Mouse (Mus musculus) neural tube, embryonic 14.5 days (tissue): ENCODE results near the gene Sde2. TPM values are rescaled to one million over a fixed set of nuclear protein-coding genes. Genes with fewer than 3 reads are reported as not detected.
"Not testable (repeated sequence)": the region's sequence is repeated elsewhere in the genome, so short reads cannot be mapped to it uniquely, and the experiment has no call there.

Experiments used
- ATAC-seq: fragments of 200-750 bp; cut with Nextera tagmentation; 2 replicates; pipeline ENCODE4 v1.8.0; 2017; ENCODE audit warnings: low read depth, mild to moderate bottlenecking, moderate TSS enrichment, moderate library complexity
- H3K27ac ChIP-seq: fragments of 300-500 bp; sonication (generic); 2 replicates; pipeline ENCODE4 v1.5.1; 2014; ENCODE audit warnings: low read depth, mild to moderate bottlenecking, control low read depth, low read length, moderate library complexity, mixed read lengths
- H3K27me3 ChIP-seq: fragments of 300-500 bp; sonication (generic); 2 replicates; pipeline ENCODE4 v1.6.1; 2014; ENCODE audit warnings: low read length; ENCODE audit not compliant: control insufficient read depth, insufficient read depth
- H3K36me3 ChIP-seq: fragments of 300-500 bp; sonication (generic); 2 replicates; pipeline ENCODE4 v1.6.1; 2014; ENCODE audit warnings: low read length, mixed read lengths; ENCODE audit not compliant: control insufficient read depth, insufficient read depth
- H3K4me1 ChIP-seq: fragments of 300-500 bp; sonication (generic); 2 replicates; pipeline ENCODE4 v1.6.1; 2014; ENCODE audit warnings: low read length; ENCODE audit not compliant: control insufficient read depth, insufficient read depth
- H3K4me2 ChIP-seq: fragments of 300-500 bp; sonication (generic); 2 replicates; pipeline ENCODE4 v1.6.1; 2014; ENCODE audit warnings: mild to moderate bottlenecking, low read depth, low read length, control low read depth
- H3K4me3 ChIP-seq: fragments of 300-500 bp; sonication (generic); 2 replicates; pipeline ENCODE4 v1.5.1; 2014; ENCODE audit warnings: low read depth, low read length, control low read depth, mixed read lengths
- H3K9ac ChIP-seq: fragments of 300-500 bp; sonication (generic); replicated peaks from 2 replicates; pipeline ENCODE4 v1.6.1; 2014; ENCODE audit warnings: low read depth, mild to moderate bottlenecking, control low read depth, low read length, mixed read lengths
- H3K9me3 ChIP-seq: fragments of 300-500 bp; sonication (generic); 2 replicates; pipeline ENCODE4 v1.6.1; 2016; ENCODE audit warnings: low read length; ENCODE audit not compliant: control insufficient read depth
- WGBS: fragments of 180-500 bp; shearing (Covaris S2); extraction: QIAGEN DNeasy Blood & Tissue Kit; methylation state at CpG from one replicate; pipeline ENCODE4 v1.1.7; 2014; 5-methylcytosine and 5-hydroxymethylcytosine counted together
- polyA plus RNA-seq: library from polyadenylated mRNA; unstranded; fragments of >200 nt; fragmentation: Nextera tagmentation; extraction: Ambion mirVana; gene quantifications from 2 replicates; pipeline ENCODE4 v1.2.1, GENCODE M21; 2014

The Sde2 gene
- polyA plus RNA-seq, 1 experiment from 2014 or later = 29.0 TPM

GRCm38 (mm10) chr1:180892808-180893207, 41.9 kb downstream of the Sde2 start, which contains the start of gene Lefty2:
Gene Lefty2, plus strand, starts transcription at chr1:180893108.
- H3K9me3 ChIP-seq = no peaks in the 10 kb centered on the region
- peaks cover 9% of the 10 kb centered on the region for H3K27me3 ChIP-seq
- no peak within 1 kb of the TSS for H3K4me2 ChIP-seq
- H3K27ac ChIP-seq = no peak within 1 kb of the TSS
- no peaks in the 10 kb centered on the region for H3K36me3 ChIP-seq
- H3K9ac ChIP-seq = no peak within 1 kb of the TSS
- no peak for ATAC-seq
- peaks cover 8% of the 10 kb centered on the region; the same call in 1 of the 2 replicates for H3K4me1 ChIP-seq
- H3K4me3 ChIP-seq = no peak within 1 kb of the TSS
- WGBS = 61% methylated on average over 10 of the region's 10 CpGs

- not testable (repeated sequence) for H3K27me3 ChIP-seq, H3K9ac ChIP-seq, ATAC-seq, H3K4me1 ChIP-seq, H3K27ac ChIP-seq, H3K9me3 ChIP-seq, H3K36me3 ChIP-seq
- Histone ChIP-seq H3K4me2 (peak overlapping the region; percentile 28), H3K4me3 (peak overlapping the region; percentile 3; the same call in 1 of the 2 replicates)
- 5% methylated on average over 42 of the region's 51 CpGs for WGBS
Measured at GRCm38 (mm10) chr1:180894088-180894987, 43.4 kb downstream of the Sde2 start.

GRCm38 (mm10) chr1:180901107-180901506, 50.2 kb downstream of the Sde2 start:
- WGBS = 2% methylated on average over 4 of the region's 4 CpGs
- Histone ChIP-seq H3K36me3 (0 out of 2 replicates have a peak, but pooled peaks cover under 1% of the 10 kb centered on the region), H3K9ac (no peak overlapping the region), H3K4me1 (peaks cover 14% of the 10 kb centered on the region), H3K4me2 (no peak overlapping the region), H3K4me3 (no peak overlapping the region), H3K27ac (no peak overlapping the region), H3K9me3 (no peaks in the 10 kb centered on the region), H3K27me3 (peaks cover 3% of the 10 kb centered on the region; the same call in 1 of the 2 replicates)
- ATAC-seq = no peak

GRCm38 (mm10) chr1:180902915-180903314, 52.0 kb downstream of the Sde2 start:
- Histone ChIP-seq H3K27ac (no peak overlapping the region), H3K9me3 (no peaks in the 10 kb centered on the region), H3K4me3 (no peak overlapping the region), H3K9ac (no peak overlapping the region), H3K4me1 (peaks cover 14% of the 10 kb centered on the region), H3K27me3 (peaks cover 3% of the 10 kb centered on the region; the same call in 1 of the 2 replicates), H3K36me3 (peaks cover 15% of the 10 kb centered on the region; the same call in 1 of the 2 replicates), H3K4me2 (no peak overlapping the region)
- no peak for ATAC-seq
- WGBS = 26% methylated on average over 5 of the region's 5 CpGs

- Histone ChIP-seq H3K9ac (peak overlapping the region; percentile 91; the same call in 1 of the 2 replicates), H3K27ac (peak overlapping the region; percentile 40; the same call in 1 of the 2 replicates), H3K4me3 (peak overlapping the region; percentile 81), H3K4me1 (peaks cover 14% of the 10 kb centered on the region), H3K36me3 (peaks cover 15% of the 10 kb centered on the region; the same call in 1 of the 2 replicates), H3K27me3 (peaks cover 3% of the 10 kb centered on the region; the same call in 1 of the 2 replicates), H3K4me2 (peak overlapping the region; percentile 77), H3K9me3 (no peaks in the 10 kb centered on the region)
- WGBS = 44% methylated on average over 10 of the region's 10 CpGs
- ATAC-seq = no peak
Measured at GRCm38 (mm10) chr1:180903666-180904038, 52.7 kb downstream of the Sde2 start.

GRCm38 (mm10) chr1:180904039-180904814, 53.3 kb downstream of the Sde2 start, which contains the start of gene Pycr2:
Gene Pycr2, plus strand, starts transcription at chr1:180904293.
- under 1% methylated on average over 52 of the region's 52 CpGs for WGBS
- H3K4me2 ChIP-seq = peak within 1 kb of the TSS; percentile 77
- peaks cover 3% of the 10 kb centered on the region; the same call in 1 of the 2 replicates for H3K27me3 ChIP-seq
- peak; percentile 99 for ATAC-seq
- H3K36me3 ChIP-seq = peaks cover 15% of the 10 kb centered on the region; the same call in 1 of the 2 replicates
- H3K9ac ChIP-seq = peak within 1 kb of the TSS; percentile 91
- peaks cover 14% of the 10 kb centered on the region for H3K4me1 ChIP-seq
- H3K4me3 ChIP-seq = peak within 1 kb of the TSS; percentile 81
- H3K9me3 ChIP-seq = no peaks in the 10 kb centered on the region
- peak within 1 kb of the TSS; percentile 84 for H3K27ac ChIP-seq

GRCm38 (mm10) chr1:180904815-180905080, 53.8 kb downstream of the Sde2 start:
- Histone ChIP-seq H3K27me3 (peaks cover 3% of the 10 kb centered on the region; the same call in 1 of the 2 replicates), H3K36me3 (peaks cover 15% of the 10 kb centered on the region; the same call in 1 of the 2 replicates), H3K4me3 (peak overlapping the region; percentile 81), H3K4me2 (peak overlapping the region; percentile 77), H3K4me1 (peaks cover 14% of the 10 kb centered on the region), H3K9ac (peak overlapping the region; percentile 91), H3K27ac (peak overlapping the region; percentile 84), H3K9me3 (no peaks in the 10 kb centered on the region)
- under 1% methylated on average over 5 of the region's 5 CpGs for WGBS
- ATAC-seq = no peak

- Histone ChIP-seq H3K9me3 (no peaks in the 10 kb centered on the region), H3K4me2 (peak overlapping the region; percentile 77), H3K9ac (no peak overlapping the region), H3K27me3 (peaks cover 3% of the 10 kb centered on the region; the same call in 1 of the 2 replicates), H3K36me3 (peaks cover 15% of the 10 kb centered on the region; the same call in 1 of the 2 replicates), H3K4me1 (peaks cover 14% of the 10 kb centered on the region), H3K27ac (no peak overlapping the region), H3K4me3 (peak overlapping the region; percentile 81)
- ATAC-seq = no peak
- WGBS = 70% methylated on average over 6 of the region's 6 CpGs
Measured at GRCm38 (mm10) chr1:180905307-180905706, 54.4 kb downstream of the Sde2 start.
